ENCODE assay signal across 8 mouse cellular contexts in genomic region chr2:135731591-135731990, GRCm38 (mm10).
DNase-seq lines count a peak whose midpoint lies in the region; ATAC-seq and TF ChIP-seq lines count a peak whose summit lies in the region.

No protein-coding gene starts in this region.

- peak; percentile 67 for DNase-seq in embryo, embryonic 10 days (ENCODE audit: low spot score)
- DNase-seq in embryo, embryonic 11 days: no peak
- peak; percentile 76 for DNase-seq in kidney, postnatal 14 days
- DNase-seq in cerebellum, adult 11-12 months: no peak
- DNase-seq in thymus, adult 2 months: no peak

- 0 out of 2 replicates have a peak, but pooled peaks have one; percentile 73 for ATAC-seq in heart, embryonic 14.5 days (ENCODE audit: insufficient number of reproducible peaks, insufficient read depth, low FRiP score, low read depth)
- ATAC-seq in hindbrain, embryonic 13.5 days (ENCODE audit: low FRiP score): no peak

- no peak for TF ChIP-seq POLR2A in thymus, adult 2 months (IDR thresholded peaks at IDR 0.05; ENCODE audit: control insufficient read depth, extremely low read depth, insufficient read depth, low read length, poor library complexity)

- no peak overlapping the region for H3K9ac ChIP-seq in heart, embryonic 14.5 days (ENCODE audit: low read length)
- H3K9ac ChIP-seq in hindbrain, embryonic 13.5 days: no peak overlapping the region

- H3K4me3 ChIP-seq in heart, embryonic 14.5 days (ENCODE audit: control insufficient read depth in 1 of 2, insufficient read depth in 1 of 2, low read depth in 1 of 2, low read length in 2 of 2): no peak overlapping the region
- peak overlapping the region; percentile 68 for H3K4me3 ChIP-seq in megakaryocyte, embryonic 14.5 days (replicated peaks)
- no peak overlapping the region for H3K4me3 ChIP-seq in hindbrain, embryonic 13.5 days
- no peak overlapping the region for H3K4me3 ChIP-seq in thymus, adult 2 months (ENCODE audit: control insufficient read depth, insufficient read depth, low read length)

- 32% methylated on average over 6 of the region's 6 CpGs for WGBS in heart, embryonic 14.5 days
- 61% methylated on average over 6 of the region's 6 CpGs for WGBS in hindbrain, embryonic 13.5 days
- WGBS in thymus, adult 2 months: 85% methylated on average over 6 of the region's 6 CpGs

- no peak for TF ChIP-seq CTCF in thymus, adult 2 months (IDR thresholded peaks at IDR 0.05; ENCODE audit: borderline replicate concordance, control insufficient read depth, extremely low read depth, insufficient read depth, low read length, poor library complexity)

- H3K36me3 ChIP-seq in heart, embryonic 14.5 days (ENCODE audit: control insufficient read depth, insufficient read depth, low read length): no peaks in the 10 kb centered on the region
- H3K36me3 ChIP-seq in megakaryocyte, embryonic 14.5 days (replicated peaks; ENCODE audit: low read length): peaks cover 8% of the 10 kb centered on the region
- no peaks in the 10 kb centered on the region for H3K36me3 ChIP-seq in hindbrain, embryonic 13.5 days
- no peaks in the 10 kb centered on the region for H3K36me3 ChIP-seq in thymus, adult 2 months (ENCODE audit: control insufficient read depth, insufficient read depth, low read length)

- peaks cover 15 to 34% of the 10 kb centered on the region in 2 experiments for H3K4me1 ChIP-seq in heart, embryonic 14.5 days (ENCODE audit: control insufficient read depth in 2 of 2, insufficient read depth in 2 of 2, low read length in 2 of 2)
- peaks cover 96% of the 10 kb centered on the region for H3K4me1 ChIP-seq in megakaryocyte, embryonic 14.5 days
- peaks cover 23% of the 10 kb centered on the region for H3K4me1 ChIP-seq in hindbrain, embryonic 13.5 days (replicated peaks)
- H3K4me1 ChIP-seq in thymus, adult 2 months (replicated peaks; ENCODE audit: control insufficient read depth, insufficient read depth, low read length): no peaks in the 10 kb centered on the region

- H3K27ac ChIP-seq in heart, embryonic 14.5 days (replicated peaks in 1 of 2; ENCODE audit: control insufficient read depth in 1 of 2, insufficient read depth in 1 of 2, low read depth in 2 of 2, low read length in 2 of 2): peak overlapping the region; percentile 33 to 68
- H3K27ac ChIP-seq in hindbrain, embryonic 13.5 days: no peak overlapping the region
- no peak overlapping the region for H3K27ac ChIP-seq in thymus, adult 2 months (ENCODE audit: control insufficient read depth, insufficient read depth, low read length)

- 0 out of 2 replicates have a peak overlapping the region, but pooled peaks have one; percentile 6 for H3K4me2 ChIP-seq in heart, embryonic 14.5 days (ENCODE audit: low read length)
- H3K4me2 ChIP-seq in hindbrain, embryonic 13.5 days: no peak overlapping the region

- H3K9me3 ChIP-seq in heart, embryonic 14.5 days (ENCODE audit: control insufficient read depth, low read length): no peaks in the 10 kb centered on the region
- no peaks in the 10 kb centered on the region for H3K9me3 ChIP-seq in megakaryocyte, embryonic 14.5 days
- no peaks in the 10 kb centered on the region for H3K9me3 ChIP-seq in hindbrain, embryonic 13.5 days

- no peaks in the 10 kb centered on the region for H3K27me3 ChIP-seq in heart, embryonic 14.5 days (ENCODE audit: control insufficient read depth, insufficient read depth, low read length)
- no peaks in the 10 kb centered on the region for H3K27me3 ChIP-seq in megakaryocyte, embryonic 14.5 days (replicated peaks)
- no peaks in the 10 kb centered on the region for H3K27me3 ChIP-seq in hindbrain, embryonic 13.5 days
- no peaks in the 10 kb centered on the region for H3K27me3 ChIP-seq in thymus, adult 2 months (ENCODE audit: control insufficient read depth, insufficient read depth, low read length)

Comparison
In these comparisons a context has a peak if more than half of its experiments do, and no peak if none do; other contexts are left out.
1. DNase-seq: peak in embryo, embryonic 10 days (single experiment) and kidney, postnatal 14 days (single experiment); none in embryo, embryonic 11 days (single experiment), cerebellum, adult 11-12 months (single experiment) and thymus, adult 2 months (single experiment).
2. H3K27ac ChIP-seq: peak in heart, embryonic 14.5 days (2 of 2); none in hindbrain, embryonic 13.5 days (single experiment) and thymus, adult 2 months (single experiment).